1 mouse cellular context compared by ENCODE assay signal in genomic region chr17:25130060-25130459, GRCm38 (mm10).
A peak's percentile ranks its signal among the peaks of the same experiment; 100 is the strongest.
TF ChIP-seq lines count a peak whose summit lies in the region.

No protein-coding gene starts in this region.

TF ChIP-seq in CH12.LX, 34 proteins besides CTCF, POLR2A, EP300 and RAD21:
- TF ChIP-seq ZNF384 (IDR thresholded peaks at IDR 0.05; ENCODE audit: low read depth, low read length) = peak; percentile 67
- no peak for TF ChIP-seq JUN (IDR thresholded peaks at IDR 0.05; ENCODE audit: insufficient read depth, low read depth, low read length)
